ENCODE assay signal across 15 mouse cellular contexts in genomic region chr14:54185265-54185830, GRCm38 (mm10).
A peak's percentile ranks its signal among the peaks of the same experiment; 100 is the strongest.
DNase-seq lines count a peak whose midpoint lies in the region; ATAC-seq and TF ChIP-seq lines count a peak whose summit lies in the region.
"Had no signal": no experiment of that assay in that cellular context is flagged by ENCODE, and none has a peak within 500 bp of the region (broad histone marks: within the 10 kb centered on the region; RNA-seq: fewer than 3 reads in every experiment).

No protein-coding gene starts in this region.

- H3K4me3 ChIP-seq in lung, embryonic 14.5 days (ENCODE audit: low read depth, low read length): no peak overlapping the region
- H3K4me3 ChIP-seq in lung, postnatal 0 days (ENCODE audit: low read depth, low read length): no peak overlapping the region
- no peak overlapping the region for H3K4me3 ChIP-seq in embryonic fibroblast, embryonic 13.5 days (ENCODE audit: insufficient read depth, low read length)
- H3K4me3 ChIP-seq in midbrain, embryonic 14.5 days (replicated peaks; ENCODE audit: low read depth, low read length): no peak overlapping the region
- H3K4me3 ChIP-seq: embryonic facial prominence, embryonic 12.5 days; kidney, embryonic 15.5 days; liver, embryonic 12.5 days; lung, embryonic 15.5 days; stomach, embryonic 15.5 days had no signal

- TF ChIP-seq CTCF in lung, embryonic 14.5 days (IDR thresholded peaks at IDR 0.05; ENCODE audit: low read depth): no peak
- TF ChIP-seq CTCF in lung, postnatal 0 days (IDR thresholded peaks at IDR 0.05): no peak
- TF ChIP-seq CTCF in embryonic fibroblast, embryonic 13.5 days (IDR thresholded peaks at IDR 0.05; ENCODE audit: borderline replicate concordance, insufficient read depth, low read length): no peak

- no peaks in the 10 kb centered on the region for H3K36me3 ChIP-seq in lung, embryonic 14.5 days (ENCODE audit: insufficient read depth)
- H3K36me3 ChIP-seq in lung, postnatal 0 days (ENCODE audit: insufficient read depth, low read length): no peaks in the 10 kb centered on the region
- H3K36me3 ChIP-seq in midbrain, embryonic 14.5 days (ENCODE audit: control insufficient read depth, insufficient read depth, low read length): no peaks in the 10 kb centered on the region
- H3K36me3 ChIP-seq: embryonic facial prominence, embryonic 12.5 days; kidney, embryonic 15.5 days; liver, embryonic 12.5 days; lung, embryonic 15.5 days; stomach, embryonic 15.5 days had no signal

- no peak overlapping the region for H3K9ac ChIP-seq in lung, embryonic 14.5 days
- no peak overlapping the region for H3K9ac ChIP-seq in lung, postnatal 0 days (replicated peaks; ENCODE audit: low read depth)
- no peak overlapping the region for H3K9ac ChIP-seq in midbrain, embryonic 14.5 days (replicated peaks; ENCODE audit: low read length)
- H3K9ac ChIP-seq: embryonic facial prominence, embryonic 12.5 days; kidney, embryonic 15.5 days; liver, embryonic 12.5 days; lung, embryonic 15.5 days; stomach, embryonic 15.5 days had no signal

- peak overlapping the region; percentile 13; the same call in 1 of the 2 replicates for H3K27ac ChIP-seq in lung, embryonic 14.5 days (ENCODE audit: low read depth)
- no peak overlapping the region for H3K27ac ChIP-seq in lung, postnatal 0 days (ENCODE audit: low read length)
- peak overlapping the region; percentile 98 for H3K27ac ChIP-seq in embryonic fibroblast, embryonic 13.5 days (ENCODE audit: insufficient read depth, low read length)
- peak overlapping the region; percentile 70 for H3K27ac ChIP-seq in midbrain, embryonic 14.5 days (replicated peaks; ENCODE audit: low read depth, low read length)
- H3K27ac ChIP-seq: embryonic facial prominence, embryonic 12.5 days; kidney, embryonic 15.5 days; liver, embryonic 12.5 days; lung, embryonic 15.5 days; stomach, embryonic 15.5 days had no signal

- no peak for TF ChIP-seq EP300 in lung, postnatal 0 days (IDR thresholded peaks at IDR 0.05)

- WGBS in lung, embryonic 14.5 days: 35% methylated on average over 6 of the region's 6 CpGs
- WGBS in lung, postnatal 0 days: 52% methylated on average over 6 of the region's 6 CpGs
- WGBS in midbrain, embryonic 14.5 days: 8% methylated on average over 6 of the region's 6 CpGs

- H3K4me1 ChIP-seq in lung, embryonic 14.5 days (ENCODE audit: insufficient read depth): peaks cover 16% of the 10 kb centered on the region
- peaks cover 10% of the 10 kb centered on the region; the same call in 1 of the 2 replicates for H3K4me1 ChIP-seq in lung, postnatal 0 days (ENCODE audit: insufficient read depth, low read depth, low read length)
- peaks cover 14% of the 10 kb centered on the region for H3K4me1 ChIP-seq in embryonic fibroblast, embryonic 13.5 days (ENCODE audit: control insufficient read depth, insufficient read depth, low read length)
- peaks cover 35% of the 10 kb centered on the region for H3K4me1 ChIP-seq in midbrain, embryonic 14.5 days (ENCODE audit: control insufficient read depth, insufficient read depth, low read length)
- H3K4me1 ChIP-seq: embryonic facial prominence, embryonic 12.5 days; liver, embryonic 12.5 days had no signal

- no peak overlapping the region for H3K4me2 ChIP-seq in lung, embryonic 14.5 days
- H3K4me2 ChIP-seq in lung, postnatal 0 days (replicated peaks; ENCODE audit: low read depth, low read length): no peak overlapping the region
- no peak overlapping the region for H3K4me2 ChIP-seq in midbrain, embryonic 14.5 days (ENCODE audit: low read length)
- H3K4me2 ChIP-seq: embryonic facial prominence, embryonic 12.5 days; kidney, embryonic 15.5 days; liver, embryonic 12.5 days; lung, embryonic 15.5 days; stomach, embryonic 15.5 days had no signal

- no peaks in the 10 kb centered on the region for H3K27me3 ChIP-seq in lung, embryonic 14.5 days (ENCODE audit: insufficient read depth, low read length)
- H3K27me3 ChIP-seq in lung, postnatal 0 days (replicated peaks; ENCODE audit: insufficient read depth, low read length): no peaks in the 10 kb centered on the region
- H3K27me3 ChIP-seq in midbrain, embryonic 14.5 days (ENCODE audit: control insufficient read depth, insufficient read depth, low read length): no peaks in the 10 kb centered on the region
- H3K27me3 ChIP-seq: embryonic facial prominence, embryonic 12.5 days; kidney, embryonic 15.5 days; lung, embryonic 15.5 days; stomach, embryonic 15.5 days had no signal

- no peak for TF ChIP-seq POLR2A in embryonic fibroblast, embryonic 13.5 days (IDR thresholded peaks at IDR 0.05; ENCODE audit: low read depth, low read length)

- no peaks in the 10 kb centered on the region for H3K9me3 ChIP-seq in lung, embryonic 14.5 days (ENCODE audit: low read depth, low read length)
- H3K9me3 ChIP-seq in lung, postnatal 0 days (ENCODE audit: low read length): no peaks in the 10 kb centered on the region
- H3K9me3 ChIP-seq in midbrain, embryonic 14.5 days (ENCODE audit: control insufficient read depth, low read length): no peaks in the 10 kb centered on the region
- H3K9me3 ChIP-seq: embryonic facial prominence, embryonic 12.5 days; kidney, embryonic 15.5 days; liver, embryonic 12.5 days; lung, embryonic 15.5 days; stomach, embryonic 15.5 days had no signal

- DNase-seq in lung, embryonic 14.5 days: peak; percentile 43
- DNase-seq in lung, postnatal 0 days (ENCODE audit: low spot score): no peak
- peak; percentile 67 for DNase-seq in Muller cell, postnatal 12 days (ENCODE audit: inconsistent ontology term)
- peak; percentile 63 for DNase-seq in midbrain, embryonic 14.5 days
- DNase-seq in adrenal gland, postnatal 10 days: no peak
- DNase-seq: adrenal gland, postnatal 14 days; cerebellum, adult 2 months had no signal

- ATAC-seq in lung, embryonic 14.5 days (ENCODE audit: insufficient read depth): no peak
- ATAC-seq in lung, postnatal 0 days: no peak
- ATAC-seq in midbrain, embryonic 14.5 days (ENCODE audit: low FRiP score, low TSS enrichment): no peak
- ATAC-seq in CD4-positive, CD25-positive, alpha-beta regulatory T cell, adult 4 months: no peak
- ATAC-seq: forebrain, embryonic 16.5 days; liver, embryonic 12.5 days had no signal

Comparison
In these comparisons a context has a peak if more than half of its experiments do, and no peak if none do; other contexts are left out.
1. DNase-seq: peak in lung, embryonic 14.5 days (single experiment), Muller cell, postnatal 12 days (single experiment) and midbrain, embryonic 14.5 days (single experiment); none in lung, postnatal 0 days (single experiment) and adrenal gland, postnatal 10 days (single experiment).